Mouse (Mus musculus) kidney, embryonic 16.5 days (tissue): Measurements from ENCODE around the gene Strn. TPM values are rescaled to one million over a fixed set of nuclear protein-coding genes. Genes with fewer than 3 reads are reported as not detected.

ENCODE experiments used
- ATAC-seq: fragments of 200-750 bp; cut with Nextera tagmentation; 2 replicates; pipeline ENCODE4 v1.8.0; 2017; ENCODE audit warnings: moderate TSS enrichment; ENCODE audit not compliant: low FRiP score, low TSS enrichment
- H3K27ac ChIP-seq: fragments of 300-500 bp; sonication (generic); 2 replicates; pipeline ENCODE4 v1.5.1; 2014; ENCODE audit warnings: low read length
- H3K27me3 ChIP-seq: fragments of 300-500 bp; sonication (generic); 2 replicates; pipeline ENCODE4 v1.6.1; 2014; ENCODE audit warnings: low read length, control low read depth, mixed read lengths; ENCODE audit not compliant: insufficient read depth
- H3K36me3 ChIP-seq: fragments of 300-500 bp; sonication (generic); 2 replicates; pipeline ENCODE4 v1.6.1; 2014; ENCODE audit warnings: low read length, control low read depth, mixed read lengths; ENCODE audit not compliant: insufficient read depth
- H3K4me1 ChIP-seq: fragments of 300-500 bp; sonication (generic); 2 replicates; pipeline ENCODE4 v1.6.1; 2014; ENCODE audit warnings: low read length, control low read depth, mixed read lengths; ENCODE audit not compliant: insufficient read depth
- H3K4me2 ChIP-seq: fragments of 300-500 bp; sonication (generic); replicated peaks from 2 replicates; pipeline ENCODE4 v1.6.1; 2014; ENCODE audit warnings: low read depth, low read length
- H3K4me3 ChIP-seq: fragments of 300-500 bp; sonication (generic); 2 replicates; pipeline ENCODE4 v1.5.1; 2014; ENCODE audit warnings: mild to moderate bottlenecking, low read length
- H3K9ac ChIP-seq: fragments of 300-500 bp; sonication (generic); replicated peaks from 2 replicates; pipeline ENCODE4 v1.6.1; 2014; ENCODE audit warnings: low read length
- H3K9me3 ChIP-seq: fragments of 300-500 bp; sonication (generic); 2 replicates; pipeline ENCODE4 v1.6.1; 2016; ENCODE audit warnings: low read length, control low read depth
- WGBS: fragments of 180-500 bp; shearing (Covaris S2); extraction: QIAGEN DNeasy Blood & Tissue Kit; methylation state at CpG from one replicate; pipeline ENCODE4 v1.1.7; 2014; 5-methylcytosine and 5-hydroxymethylcytosine counted together
- polyA plus RNA-seq: library from polyadenylated mRNA; unstranded; fragments of >200 nt; fragmentation: Nextera tagmentation; extraction: Ambion mirVana; gene quantifications from 2 replicates; pipeline ENCODE4 v1.2.1, GENCODE M21; 2015

The Strn gene
- polyA plus RNA-seq, 1 experiment from 2014 or later = 5.2 TPM

DNA sequence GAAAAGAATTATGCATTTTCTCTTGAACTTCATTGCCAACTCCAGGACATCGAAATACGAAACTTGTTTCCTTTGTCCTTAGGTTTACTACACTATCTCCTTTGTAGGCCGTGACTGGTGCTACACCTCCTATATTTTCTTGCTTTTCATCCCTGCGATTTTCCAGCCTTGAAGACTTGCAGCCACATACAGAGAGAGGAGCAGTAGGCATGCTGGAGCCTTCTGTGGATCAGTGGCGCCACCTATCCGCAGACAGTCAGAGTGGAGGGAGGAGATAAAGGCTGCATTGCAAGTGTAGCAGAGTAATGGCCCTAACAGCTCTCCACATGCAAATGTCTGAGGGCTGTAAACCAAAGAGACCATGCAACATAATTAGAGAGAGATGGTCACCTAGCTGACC, 125.9 kb downstream of the Strn start:
- Histone ChIP-seq H3K4me2 (no peak overlapping the region), H3K4me3 (no peak overlapping the region), H3K9ac (no peak overlapping the region), H3K27me3 (no peaks in the 10 kb centered on the region), H3K9me3 (no peaks in the 10 kb centered on the region), H3K4me1 (no peaks in the 10 kb centered on the region), H3K36me3 (no peaks in the 10 kb centered on the region), H3K27ac (no peak overlapping the region)
- ATAC-seq = no peak
- 80% methylated on average over 6 of the region's 6 CpGs for WGBS

DNA sequence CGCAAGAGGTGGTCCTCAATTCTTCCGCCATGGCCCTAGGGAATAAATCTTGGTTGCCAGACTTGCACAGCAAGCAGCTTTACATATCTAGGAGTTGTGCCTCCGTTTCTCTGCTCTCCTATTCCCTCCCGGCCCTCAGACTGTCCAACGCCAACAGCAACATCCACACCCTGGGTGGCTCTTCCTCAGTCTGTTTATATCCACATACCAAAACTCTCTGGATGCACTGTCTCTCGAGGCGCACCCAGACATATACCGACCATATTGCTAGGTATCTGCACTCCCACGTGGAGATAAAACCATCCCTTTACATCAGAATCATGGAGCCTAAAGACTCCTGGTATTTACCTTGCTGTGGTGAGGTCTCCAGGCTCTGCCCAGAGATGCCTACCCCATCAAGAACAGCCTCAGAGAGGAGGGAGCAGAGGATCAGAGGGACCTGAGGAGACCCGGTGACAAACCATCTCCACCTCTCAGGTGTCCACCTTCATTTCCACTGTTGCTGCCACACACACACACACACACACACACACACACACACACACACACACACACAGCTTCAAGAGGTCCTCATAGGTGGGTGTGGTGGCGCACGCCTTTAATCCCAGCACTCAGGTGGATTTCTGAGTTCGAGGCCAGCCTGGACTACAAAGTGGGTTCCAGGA, 127.7 kb downstream of the Strn start:
- Histone ChIP-seq H3K27ac (no peak overlapping the region), H3K9me3 (no peaks in the 10 kb centered on the region), H3K4me2 (no peak overlapping the region), H3K9ac (no peak overlapping the region), H3K4me1 (no peaks in the 10 kb centered on the region), H3K36me3 (no peaks in the 10 kb centered on the region), H3K27me3 (no peaks in the 10 kb centered on the region), H3K4me3 (no peak overlapping the region)
- ATAC-seq = 0 out of 2 replicates have a peak, but pooled peaks have one; percentile 15
- 86% methylated on average over 13 of the region's 13 CpGs for WGBS

DNA sequence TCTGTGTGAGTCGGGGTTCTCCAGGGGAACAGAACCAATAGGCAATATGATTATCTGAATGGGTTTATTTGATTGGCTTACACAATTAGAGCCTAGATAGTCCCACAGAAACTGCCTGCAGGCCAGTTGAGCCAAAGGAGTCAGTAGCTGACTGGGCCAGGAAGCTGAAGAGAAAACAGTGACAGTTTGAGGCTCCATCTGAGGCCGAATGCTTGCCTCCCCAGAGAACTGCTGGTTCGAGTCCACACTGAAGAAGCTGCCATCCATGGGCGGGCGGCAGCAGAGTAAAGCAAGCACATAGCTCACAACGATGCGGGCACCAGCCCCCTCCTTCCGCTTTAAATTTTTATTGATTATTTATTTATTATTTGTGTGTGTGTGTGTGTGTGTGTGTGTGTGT, 128.3 kb downstream of the Strn start:
- Histone ChIP-seq H3K27me3 (no peaks in the 10 kb centered on the region), H3K4me2 (no peak overlapping the region), H3K4me1 (no peaks in the 10 kb centered on the region), H3K4me3 (no peak overlapping the region), H3K36me3 (no peaks in the 10 kb centered on the region), H3K9ac (no peak overlapping the region), H3K27ac (no peak overlapping the region), H3K9me3 (no peaks in the 10 kb centered on the region)
- ATAC-seq = no peak
- 74% methylated on average over 8 of the region's 8 CpGs for WGBS

DNA sequence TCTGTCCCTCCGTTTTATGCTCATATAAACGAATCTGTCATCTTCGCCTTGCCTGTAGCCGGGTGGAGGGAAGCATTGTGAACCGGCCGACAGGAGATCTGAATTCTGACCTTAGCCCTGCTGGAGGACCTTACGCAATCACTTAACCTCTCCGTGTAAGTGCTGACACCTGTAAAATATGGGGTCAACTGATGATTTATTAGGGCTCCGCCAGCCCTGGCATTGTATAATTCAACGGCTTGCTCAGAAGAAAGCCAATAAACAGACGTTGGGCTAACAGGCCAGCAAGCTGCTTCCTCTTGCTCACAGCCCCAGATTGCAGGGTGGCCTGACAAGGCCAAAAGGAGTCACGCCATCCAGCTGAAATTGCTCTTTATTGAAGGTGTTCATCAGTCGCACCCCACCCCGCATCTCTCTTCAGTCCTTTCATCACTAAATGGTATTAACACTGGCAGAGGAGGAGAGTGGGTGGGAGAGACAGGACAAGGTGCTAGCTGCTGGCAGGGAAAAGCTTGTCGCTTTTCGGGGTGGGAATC, 128.8 kb downstream of the Strn start:
- no peak overlapping the region for H3K9ac ChIP-seq
- H3K4me2 ChIP-seq = no peak overlapping the region
- no peaks in the 10 kb centered on the region for H3K36me3 ChIP-seq
- no peak for ATAC-seq
- no peaks in the 10 kb centered on the region for H3K9me3 ChIP-seq
- H3K27ac ChIP-seq = no peak overlapping the region
- no peak overlapping the region for H3K4me3 ChIP-seq
- no peaks in the 10 kb centered on the region for H3K27me3 ChIP-seq
- H3K4me1 ChIP-seq = no peaks in the 10 kb centered on the region
- 17% methylated on average over 16 of the region's 16 CpGs for WGBS

DNA sequence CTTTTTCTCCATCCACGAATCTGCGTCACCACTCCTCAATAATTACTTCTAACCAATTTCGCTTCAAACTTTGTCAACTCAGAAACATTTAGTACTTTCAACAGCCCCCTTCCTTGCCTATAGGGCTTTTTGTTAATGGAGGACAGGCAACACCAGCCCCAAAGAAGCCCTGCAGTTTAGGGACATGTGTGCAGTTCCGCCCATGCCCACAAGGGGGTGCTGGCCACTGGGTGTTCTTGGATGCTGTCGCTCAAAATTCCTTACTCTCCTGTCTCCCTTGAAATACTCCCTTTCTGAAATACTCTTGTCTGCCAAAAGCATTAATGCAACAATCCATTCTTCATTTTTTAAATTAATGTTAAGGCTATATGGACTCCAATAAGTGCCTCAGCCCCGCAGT, 132.6 kb downstream of the Strn start:
- ATAC-seq = no peak
- H3K9ac ChIP-seq = no peak overlapping the region
- no peaks in the 10 kb centered on the region for H3K9me3 ChIP-seq
- no peaks in the 10 kb centered on the region for H3K4me1 ChIP-seq
- no peak overlapping the region for H3K4me3 ChIP-seq
- H3K4me2 ChIP-seq = no peak overlapping the region
- H3K36me3 ChIP-seq = no peaks in the 10 kb centered on the region
- no peak overlapping the region for H3K27ac ChIP-seq
- H3K27me3 ChIP-seq = no peaks in the 10 kb centered on the region
- WGBS = 74% methylated on average over 6 of the region's 6 CpGs

DNA sequence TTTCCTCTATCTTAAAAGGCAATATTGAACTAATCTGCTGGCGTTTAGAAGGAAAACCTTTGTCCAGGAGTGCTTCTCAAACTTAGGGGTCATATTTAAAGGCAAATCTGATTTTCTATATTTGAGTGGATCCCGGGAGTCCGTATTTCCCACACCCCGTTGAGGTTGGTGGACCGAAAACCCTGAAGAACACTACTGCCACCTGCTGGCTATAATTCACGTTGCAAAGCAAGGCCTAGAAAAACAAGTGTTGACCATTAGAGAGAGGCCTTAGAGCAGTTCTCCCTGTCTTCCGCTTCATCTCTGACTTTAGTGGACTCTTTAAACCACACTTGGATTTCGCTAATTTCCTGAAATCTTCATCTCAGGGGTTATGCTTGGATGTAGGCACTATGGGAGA, 133.1 kb downstream of the Strn start:
- H3K36me3 ChIP-seq = no peaks in the 10 kb centered on the region
- ATAC-seq = no peak
- no peak overlapping the region for H3K4me3 ChIP-seq
- H3K27ac ChIP-seq = no peak overlapping the region
- H3K27me3 ChIP-seq = no peaks in the 10 kb centered on the region
- H3K4me1 ChIP-seq = no peaks in the 10 kb centered on the region
- no peaks in the 10 kb centered on the region for H3K9me3 ChIP-seq
- no peak overlapping the region for H3K9ac ChIP-seq
- H3K4me2 ChIP-seq = no peak overlapping the region
- 34% methylated on average over 8 of the region's 8 CpGs for WGBS

DNA sequence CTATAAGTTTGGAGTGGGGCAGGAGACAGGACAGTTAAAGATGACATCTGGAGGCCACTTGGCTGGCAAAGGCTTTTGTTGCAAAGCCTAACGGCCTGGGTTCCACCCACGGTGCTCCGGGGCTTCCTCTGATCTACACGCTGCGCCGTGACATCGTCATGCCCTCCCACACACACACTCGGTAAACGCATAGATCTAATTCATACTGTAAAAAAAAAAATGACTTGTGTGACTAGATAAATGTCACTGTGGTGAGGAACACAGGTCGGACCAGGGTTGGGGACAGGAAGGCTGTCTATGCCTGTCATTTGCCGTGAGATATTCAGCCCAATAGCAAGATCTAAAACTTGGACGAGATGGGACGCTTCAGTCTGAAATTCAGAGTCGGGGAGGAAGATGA, 134.7 kb downstream of the Strn start:
- H3K9me3 ChIP-seq = no peaks in the 10 kb centered on the region
- no peak for ATAC-seq

DNA sequence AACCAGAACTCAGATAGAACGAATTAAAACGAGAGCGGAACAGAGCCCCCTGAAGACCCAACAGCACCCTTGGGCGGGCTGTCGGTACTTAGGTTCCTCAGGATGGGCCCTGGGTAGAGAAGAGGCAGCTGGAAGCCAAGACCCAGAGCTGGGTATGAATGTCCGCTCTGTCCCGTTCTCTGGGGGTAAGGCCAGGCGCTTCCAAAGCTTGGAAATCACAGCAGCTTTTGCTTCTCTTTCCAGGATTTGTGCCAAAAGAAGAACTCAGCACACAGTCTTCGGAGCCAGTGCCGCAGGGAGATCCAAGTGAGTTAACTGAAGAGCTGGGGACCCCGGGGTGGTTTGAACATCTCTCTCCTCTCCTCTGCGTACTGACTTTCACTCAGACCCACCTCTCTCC, 135.4 kb downstream of the Strn start:
- no peaks in the 10 kb centered on the region for H3K4me1 ChIP-seq
- WGBS = 89% methylated on average over 12 of the region's 12 CpGs
- no peak for ATAC-seq

More for the DNA sequence above, 134.7 kb downstream of the Strn start:
- Histone ChIP-seq H3K27me3 (no peaks in the 10 kb centered on the region), H3K4me3 (no peak overlapping the region), H3K36me3 (no peaks in the 10 kb centered on the region), H3K27ac (no peak overlapping the region), H3K4me1 (no peaks in the 10 kb centered on the region), H3K4me2 (no peak overlapping the region), H3K9ac (no peak overlapping the region)
- 76% methylated on average over 14 of the region's 14 CpGs for WGBS

DNA sequence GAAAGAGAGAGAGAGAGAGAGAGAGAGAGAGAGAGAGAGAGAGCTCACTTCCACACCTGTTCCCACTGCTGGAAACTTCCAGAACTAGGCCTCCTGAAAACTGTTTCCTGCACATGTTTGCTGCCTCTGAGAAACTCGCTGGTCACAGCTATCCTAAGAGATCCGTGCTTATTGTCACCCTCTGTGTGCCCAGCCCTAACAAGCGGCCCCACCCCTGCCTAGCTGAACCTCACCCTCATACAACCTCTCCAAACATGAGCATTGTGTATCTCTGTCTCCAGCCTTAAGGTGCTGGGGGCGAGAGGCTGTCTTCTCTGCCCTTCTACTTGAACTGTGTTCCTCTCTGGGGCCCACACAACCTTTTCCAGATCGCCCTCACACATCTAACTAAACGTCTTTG, 136.0 kb downstream of the Strn start:
- WGBS = 73% methylated on average over 6 of the region's 6 CpGs
- no peak overlapping the region for H3K27ac ChIP-seq

More for the DNA sequence above, 135.4 kb downstream of the Strn start:
- Histone ChIP-seq H3K27ac (no peak overlapping the region), H3K4me3 (no peak overlapping the region), H3K36me3 (no peaks in the 10 kb centered on the region), H3K9ac (no peak overlapping the region), H3K4me2 (no peak overlapping the region), H3K27me3 (no peaks in the 10 kb centered on the region), H3K9me3 (no peaks in the 10 kb centered on the region)

More for the DNA sequence above, 136.0 kb downstream of the Strn start:
- Histone ChIP-seq H3K36me3 (no peaks in the 10 kb centered on the region), H3K27me3 (no peaks in the 10 kb centered on the region), H3K9me3 (no peaks in the 10 kb centered on the region), H3K4me3 (no peak overlapping the region), H3K9ac (no peak overlapping the region), H3K4me1 (no peaks in the 10 kb centered on the region), H3K4me2 (no peak overlapping the region)
- no peak for ATAC-seq
